Mouse (Mus musculus) CH12.LX (cell line): ENCODE data around the gene Tulp4.
"Not testable (repeated sequence)": the region's sequence is repeated elsewhere in the genome, so short reads cannot be mapped to it uniquely, and the experiment has no call there.

Experiments
- CHD1 ChIP-seq: IDR thresholded peaks from 2 replicates; pipeline ENCODE4 v1.6.1; 2012; ENCODE audit warnings: low read depth, low read length, improper control_type of control experiment, inconsistent platforms
- CHD2 ChIP-seq: IDR thresholded peaks from 2 replicates; pipeline ENCODE4 v1.6.1; 2011; ENCODE audit warnings: low read length, improper control_type of control experiment
- CTCF ChIP-seq, 2 experiments: IDR thresholded peaks in 1 of 2; conservative IDR thresholded peaks in 1 of 2; 2 replicates each; pipeline ENCODE4 v1.5.1; 2011 to 2012; ENCODE audit warnings: low read depth in 2 of 2, low read length in 2 of 2, improper control_type of control experiment in 1 of 2, inconsistent platforms in 1 of 2, mild to moderate bottlenecking in 1 of 2, moderate library complexity in 1 of 2
- ETS1 ChIP-seq: conservative IDR thresholded peaks from 2 replicates; pipeline ENCODE4 v1.6.1; 2012; ENCODE audit warnings: low read depth, mild to moderate bottlenecking, inconsistent platforms, low read length, improper control_type of control experiment, moderate library complexity
- JUND ChIP-seq: conservative IDR thresholded peaks from 2 replicates; pipeline ENCODE4 v1.6.1; 2011; ENCODE audit warnings: low read depth, low read length, improper control_type of control experiment
- MAFK ChIP-seq: IDR thresholded peaks from 2 replicates; pipeline ENCODE4 v1.6.1; 2011; ENCODE audit warnings: low read length, improper control_type of control experiment; ENCODE audit not compliant: insufficient replicate concordance
- MAZ ChIP-seq: IDR thresholded peaks from 2 replicates; pipeline ENCODE4 v1.6.1; 2012; ENCODE audit warnings: low read depth, mild to moderate bottlenecking, inconsistent platforms, low read length, improper control_type of control experiment, moderate library complexity
- MXI1 ChIP-seq: IDR thresholded peaks from 2 replicates; pipeline ENCODE4 v1.6.1; 2011; ENCODE audit warnings: mild to moderate bottlenecking, low read depth, low read length, improper control_type of control experiment
- POLR2AphosphoS2 ChIP-seq: IDR thresholded peaks from 2 replicates; pipeline ENCODE4 v1.6.1; 2011; ENCODE audit warnings: low read depth, low read length, improper control_type of control experiment
- RCOR1 ChIP-seq: conservative IDR thresholded peaks from 2 replicates; pipeline ENCODE4 v1.6.1; 2012; ENCODE audit warnings: low read depth, mild to moderate bottlenecking, inconsistent platforms, low read length, improper control_type of control experiment
- USF1 ChIP-seq: IDR thresholded peaks from 2 replicates; pipeline ENCODE4 v1.6.1; 2014; ENCODE audit warnings: low read depth, mild to moderate bottlenecking, inconsistent platforms, low read length, improper control_type of control experiment

DNA sequence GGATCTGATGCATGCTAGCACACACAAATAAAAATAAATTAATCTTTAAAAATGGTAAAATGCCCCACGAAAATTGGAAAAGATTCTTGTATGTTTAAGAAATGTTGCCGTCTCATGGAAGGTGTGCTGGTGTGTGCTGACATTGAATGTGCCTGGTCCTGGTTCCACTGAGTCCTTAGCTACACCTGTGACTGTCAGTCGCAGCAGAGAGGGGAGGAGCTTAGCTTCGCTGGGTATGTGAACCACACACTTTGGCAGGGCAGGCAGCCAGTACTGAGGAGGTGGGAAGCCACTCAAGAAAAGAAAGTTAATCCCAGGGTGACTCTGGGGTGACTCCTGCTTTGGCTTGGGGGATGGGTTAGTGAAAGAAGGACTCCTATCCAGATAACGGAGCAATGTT, 187.6 kb downstream of the Tulp4 start:
- TF ChIP-seq MAZ; JUND; POLR2AphosphoS2; CTCF (conservative IDR thresholded peaks at IDR 0.05 in 1 of 2, IDR thresholded peaks at IDR 0.05 in 1 of 2; ENCODE audit: low read depth in 2 of 2, low read length in 2 of 2); CHD1; MAFK; CHD2; RCOR1; MXI1; USF1; ETS1: not testable (repeated sequence)
